Mouse (Mus musculus) WW6 (cell line): Measurements from ENCODE around the gene Nol3.
"Not testable (repeated sequence)": the region's sequence is repeated elsewhere in the genome, so short reads cannot be mapped to it uniquely, and the experiment has no call there.

Source experiments
- DNase-seq: peaks from one replicate; pipeline ENCODE4 v3.0.0-alpha.2; 2013; ENCODE audit warnings: low read depth, low spot score

Gene Nol3

GRCm38 (mm10) chr8:105289805-105290460, 14.0 kb downstream of the Nol3 start, which contains the start of gene 4931428F04Rik:
Gene 4931428F04Rik (minus strand): TSS chr8:105289864.
- no peak for DNase-seq

- DNase-seq = peak; percentile 87
Measured at GRCm38 (mm10) chr8:105290554-105291314, 14.8 kb downstream of the Nol3 start.

GRCm38 (mm10) chr8:105291364-105291763, 15.4 kb downstream of the Nol3 start:
- not testable (repeated sequence) for DNase-seq

GRCm38 (mm10) chr8:105291802-105292201, 15.9 kb downstream of the Nol3 start:
- not testable (repeated sequence) for DNase-seq

GRCm38 (mm10) chr8:105292471-105292870, 16.5 kb downstream of the Nol3 start:
- no peak for DNase-seq

- no peak for DNase-seq
Measured at GRCm38 (mm10) chr8:105293405-105293804, 17.5 kb downstream of the Nol3 start.

GRCm38 (mm10) chr8:105294776-105295175, 18.8 kb downstream of the Nol3 start:
- DNase-seq = no peak

- no peak for DNase-seq
Measured at GRCm38 (mm10) chr8:105295256-105295655, 19.3 kb downstream of the Nol3 start.

GRCm38 (mm10) chr8:105295895-105296573, 20.1 kb downstream of the Nol3 start, which contains the start of gene Exoc3l:
Gene Exoc3l (minus strand): TSS chr8:105296101.
- no peak for DNase-seq

GRCm38 (mm10) chr8:105297511-105298192, 21.7 kb downstream of the Nol3 start, which contains the start of gene E2f4:
Gene E2f4 (plus strand): TSS chr8:105297663.
- peak; percentile 81 for DNase-seq

- DNase-seq = no peak
Measured at GRCm38 (mm10) chr8:105298351-105299252, 22.7 kb downstream of the Nol3 start.

- no peak for DNase-seq
Measured at GRCm38 (mm10) chr8:105299962-105300361, 24.0 kb downstream of the Nol3 start.

GRCm38 (mm10) chr8:105303396-105303795, 27.5 kb downstream of the Nol3 start:
- DNase-seq = no peak

GRCm38 (mm10) chr8:105303874-105304273, 27.9 kb downstream of the Nol3 start:
- no peak for DNase-seq

GRCm38 (mm10) chr8:105304325-105305210, 28.6 kb downstream of the Nol3 start:
- no peak for DNase-seq

- DNase-seq = no peak
Measured at GRCm38 (mm10) chr8:105305211-105306145, 29.5 kb downstream of the Nol3 start, which contains the start of gene Elmo3. Gene Elmo3 (plus strand): TSS chr8:105305601.

- no peak for DNase-seq
Measured at GRCm38 (mm10) chr8:105306146-105306691, 30.3 kb downstream of the Nol3 start.

- DNase-seq = no peak
Measured at GRCm38 (mm10) chr8:105307670-105308069, 31.7 kb downstream of the Nol3 start.
